Mouse (Mus musculus) macrophage (primary cell): Measurements from ENCODE around the gene Spc24. TPM values are rescaled to one million over a fixed set of nuclear protein-coding genes. Genes with fewer than 3 reads are reported as not detected.
A peak's percentile ranks its signal among the peaks of the same experiment; 100 is the strongest.

Experiments used
- H3K27ac ChIP-seq: fragments of 350-480 bp; formaldehyde crosslinking; 2 replicates; pipeline ENCODE4 v1.9.0; 2021
- H3K36me3 ChIP-seq: fragments of 350-480 bp; formaldehyde crosslinking; 2 replicates; pipeline ENCODE4 v1.9.0; 2021; ENCODE audit errors: inconsistent target
- H3K4me3 ChIP-seq: fragments of 350-480 bp; formaldehyde crosslinking; 2 replicates; pipeline ENCODE4 v1.9.0; 2021; ENCODE audit errors: inconsistent target
- H3K79me2 ChIP-seq: fragments of 350-480 bp; formaldehyde crosslinking; 2 replicates; pipeline ENCODE4 v1.9.0; 2021; ENCODE audit errors: inconsistent target
- whole genome bisulfite sequencing: methylation state at CpG from one replicate; pipeline ENCODE4 v1.1.7; 2026; ENCODE audit warnings: inconsistent platforms; ENCODE audit not compliant: missing documents; 5-methylcytosine and 5-hydroxymethylcytosine counted together
- polyA plus RNA-seq: library from polyadenylated mRNA; stranded (reverse); fragments of 250-400 nt; gene quantifications from 3 replicates; pipeline ENCODE4 v1.2.4, GENCODE M21; 2018; ENCODE audit warnings: inconsistent platforms

Spc24 gene
- polyA plus RNA-seq, 1 experiment from 2014 or later = 3.0 TPM

GRCm38 (mm10) chr9:21748033-21748432 is 12.1 kb downstream of the Spc24 start:
- Histone ChIP-seq H3K36me3 (peaks cover 59% of the 10 kb centered on the region), H3K27ac (no peak overlapping the region), H3K79me2 (no peaks in the 10 kb centered on the region), H3K4me3 (no peak overlapping the region)
- 92% methylated on average over 7 of the region's 7 CpGs for WGBS

- H3K4me3 ChIP-seq = no peak overlapping the region
- WGBS = 89% methylated on average over 3 of the region's 3 CpGs
- H3K79me2 ChIP-seq = no peaks in the 10 kb centered on the region
- no peak overlapping the region for H3K27ac ChIP-seq
- peaks cover 66% of the 10 kb centered on the region for H3K36me3 ChIP-seq
Observed at GRCm38 (mm10) chr9:21747238-21747774, 12.8 kb downstream of the Spc24 start.

GRCm38 (mm10) chr9:21741514-21741913 is 18.6 kb downstream of the Spc24 start:
- WGBS = 96% methylated on average over 11 of the region's 11 CpGs

GRCm38 (mm10) chr9:21740427-21740826 is 19.7 kb downstream of the Spc24 start:
- no peak overlapping the region for H3K4me3 ChIP-seq
- 73% methylated on average over 13 of the region's 14 CpGs for WGBS
- H3K27ac ChIP-seq = no peak overlapping the region
- peaks cover 82% of the 10 kb centered on the region for H3K36me3 ChIP-seq
- peaks cover 47% of the 10 kb centered on the region for H3K79me2 ChIP-seq

More at GRCm38 (mm10) chr9:21741514-21741913, 18.6 kb downstream of the Spc24 start:
- Histone ChIP-seq H3K36me3 (peaks cover 83% of the 10 kb centered on the region), H3K4me3 (no peak overlapping the region), H3K79me2 (peaks cover 36% of the 10 kb centered on the region; the same call in 1 of the 2 replicates), H3K27ac (no peak overlapping the region)

- Histone ChIP-seq H3K4me3 (no peak overlapping the region), H3K79me2 (peaks cover 64% of the 10 kb centered on the region), H3K36me3 (peaks cover 82% of the 10 kb centered on the region), H3K27ac (no peak overlapping the region)
- 95% methylated on average over 7 of the region's 7 CpGs for whole genome bisulfite sequencing
Observed at GRCm38 (mm10) chr9:21738776-21739175, 21.3 kb downstream of the Spc24 start.

GRCm38 (mm10) chr9:21737188-21737587 is 22.9 kb downstream of the Spc24 start:
- H3K79me2 ChIP-seq = peaks cover 80% of the 10 kb centered on the region
- H3K27ac ChIP-seq = no peak overlapping the region
- WGBS = 91% methylated on average over 10 of the region's 10 CpGs

GRCm38 (mm10) chr9:21736580-21736979 is 23.5 kb downstream of the Spc24 start:
- no peak overlapping the region for H3K4me3 ChIP-seq
- peaks cover 86% of the 10 kb centered on the region for H3K36me3 ChIP-seq
- H3K79me2 ChIP-seq = peaks cover 83% of the 10 kb centered on the region
- 100% methylated on average over 3 of the region's 3 CpGs for WGBS
- H3K27ac ChIP-seq = no peak overlapping the region

More at GRCm38 (mm10) chr9:21737188-21737587, 22.9 kb downstream of the Spc24 start:
- peaks cover 86% of the 10 kb centered on the region for H3K36me3 ChIP-seq
- no peak overlapping the region for H3K4me3 ChIP-seq

GRCm38 (mm10) chr9:21735126-21735525 is 25.0 kb downstream of the Spc24 start:
- H3K36me3 ChIP-seq = peaks cover 83% of the 10 kb centered on the region
- peaks cover 96% of the 10 kb centered on the region for H3K79me2 ChIP-seq
- 95% methylated on average over 14 of the region's 14 CpGs for WGBS
- H3K4me3 ChIP-seq = no peak overlapping the region
- no peak overlapping the region for H3K27ac ChIP-seq

GRCm38 (mm10) chr9:21733989-21734388 is 26.1 kb downstream of the Spc24 start:
- Histone ChIP-seq H3K4me3 (no peak overlapping the region), H3K27ac (no peak overlapping the region), H3K36me3 (peaks cover 72% of the 10 kb centered on the region), H3K79me2 (peaks cover 98% of the 10 kb centered on the region)
- WGBS = 94% methylated on average over 7 of the region's 7 CpGs

- no peak overlapping the region for H3K27ac ChIP-seq
- 97% methylated on average over 17 of the region's 17 CpGs for WGBS
- H3K36me3 ChIP-seq = peaks cover 69% of the 10 kb centered on the region
- H3K4me3 ChIP-seq = no peak overlapping the region
- peaks cover 100% of the 10 kb centered on the region for H3K79me2 ChIP-seq
Observed at GRCm38 (mm10) chr9:21733446-21733845, 26.7 kb downstream of the Spc24 start.

GRCm38 (mm10) chr9:21732288-21732687 is 27.8 kb downstream of the Spc24 start:
- 95% methylated on average over 9 of the region's 9 CpGs for WGBS
- no peak overlapping the region for H3K4me3 ChIP-seq
- peaks cover 57% of the 10 kb centered on the region for H3K36me3 ChIP-seq
- H3K79me2 ChIP-seq = peaks cover 100% of the 10 kb centered on the region
- no peak overlapping the region for H3K27ac ChIP-seq

- no peak overlapping the region for H3K4me3 ChIP-seq
- peak overlapping the region; percentile 49 for H3K27ac ChIP-seq
- H3K36me3 ChIP-seq = peaks cover 28% of the 10 kb centered on the region
- WGBS = 72% methylated on average over 7 of the region's 7 CpGs
- peaks cover 100% of the 10 kb centered on the region for H3K79me2 ChIP-seq
Observed at GRCm38 (mm10) chr9:21729264-21729663, 30.8 kb downstream of the Spc24 start.

- Histone ChIP-seq H3K4me3 (no peak overlapping the region), H3K79me2 (peaks cover 97% of the 10 kb centered on the region), H3K27ac (peak overlapping the region; percentile 49), H3K36me3 (peaks cover 19% of the 10 kb centered on the region)
- WGBS = 46% methylated on average over 10 of the region's 10 CpGs
Observed at GRCm38 (mm10) chr9:21728261-21728832, 31.8 kb downstream of the Spc24 start.

GRCm38 (mm10) chr9:21726218-21726975 is 33.7 kb downstream of the Spc24 start:
- WGBS = 93% methylated on average over 14 of the region's 14 CpGs
- Histone ChIP-seq H3K27ac (peak overlapping the region; percentile 99), H3K4me3 (peak overlapping the region; percentile 91), H3K36me3 (no peaks in the 10 kb centered on the region), H3K79me2 (peaks cover 77% of the 10 kb centered on the region)
